Mouse (Mus musculus) small intestine, adult 2 months (tissue): Measurements from ENCODE around the gene Slc26a8. TPM values are rescaled to one million over a fixed set of nuclear protein-coding genes. Genes with fewer than 3 reads are reported as not detected.

Experiments
- H3K27ac ChIP-seq: fragments of 200-500 bp; 2 replicates; pipeline ENCODE4 v1.5.1; 2012; ENCODE audit warnings: low read depth, low read length, control low read depth, inconsistent platforms; ENCODE audit not compliant: insufficient read depth
- H3K27me3 ChIP-seq: fragments of 200-500 bp; 2 replicates; pipeline ENCODE4 v1.6.1; 2012; ENCODE audit warnings: mild to moderate bottlenecking, moderate library complexity, low read length, inconsistent platforms; ENCODE audit not compliant: control insufficient read depth, insufficient read depth
- H3K36me3 ChIP-seq: fragments of 200-500 bp; 2 replicates; pipeline ENCODE4 v1.6.1; 2012; ENCODE audit warnings: mild to moderate bottlenecking, low read length, control low read depth, inconsistent platforms; ENCODE audit not compliant: control insufficient read depth, insufficient read depth
- H3K4me1 ChIP-seq: fragments of 200-500 bp; 2 replicates; pipeline ENCODE4 v1.6.1; 2012; ENCODE audit warnings: low read length, inconsistent platforms, mixed read lengths; ENCODE audit not compliant: control insufficient read depth, insufficient read depth, insufficient read length
- H3K4me3 ChIP-seq: fragments of 200-500 bp; 2 replicates; pipeline ENCODE4 v1.5.1; 2012; ENCODE audit warnings: low read depth, mild to moderate bottlenecking, control low read depth, inconsistent platforms, low read length, moderate library complexity
- CTCF ChIP-seq: fragments of 200-500 bp; IDR thresholded peaks from 2 replicates; pipeline ENCODE4 v1.5.1; 2012; ENCODE audit warnings: low read depth, mild to moderate bottlenecking, control low read depth, inconsistent platforms, low read length, moderate library complexity, mixed read lengths; ENCODE audit not compliant: insufficient replicate concordance, insufficient read length; ENCODE audit errors: extremely low read depth
- POLR2A ChIP-seq: fragments of 200-500 bp; IDR thresholded peaks from 2 replicates; pipeline ENCODE4 v1.6.1; 2012; ENCODE audit warnings: low read depth, mild to moderate bottlenecking, control low read depth, inconsistent platforms, low read length, moderate library complexity
- WGBS: fragments of 180-500 bp; shearing (Covaris S2); methylation state at CpG from one replicate; pipeline ENCODE4 v1.1.7; 2018; 5-methylcytosine and 5-hydroxymethylcytosine counted together
- polyA plus RNA-seq: library from polyadenylated mRNA; depleted of rRNA; stranded (reverse); fragments of >200 nt; gene quantifications from 2 replicates; pipeline ENCODE4 v1.2.3, GENCODE M21; 2012

The Slc26a8 gene
- polyA plus RNA-seq, 1 experiment: 0.14 TPM

- Histone ChIP-seq H3K4me3 (no peak overlapping the region), H3K36me3 (peaks cover 5% of the 10 kb centered on the region), H3K4me1 (peaks cover 15% of the 10 kb centered on the region), H3K27me3 (no peaks in the 10 kb centered on the region), H3K27ac (no peak overlapping the region)
- no peak for TF ChIP-seq POLR2A
- no peak for TF ChIP-seq CTCF
- 27% methylated on average over 2 of the region's 2 CpGs for WGBS
Measured at GRCm38 (mm10) chr17:28707816-28708215, 17.8 kb upstream of the Slc26a8 start.

- TF ChIP-seq CTCF: no peak
- no peak for TF ChIP-seq POLR2A
- no peak overlapping the region for H3K27ac ChIP-seq
- 76% methylated on average over 3 of the region's 3 CpGs for WGBS
Measured at GRCm38 (mm10) chr17:28707136-28707627, 17.1 kb upstream of the Slc26a8 start.

GRCm38 (mm10) chr17:28706697-28707096, 16.7 kb upstream of the Slc26a8 start:
- peaks cover 16% of the 10 kb centered on the region for H3K4me1 ChIP-seq
- WGBS: 13% methylated on average over 1 of the region's 1 CpGs
- H3K4me3 ChIP-seq: no peak overlapping the region
- H3K27ac ChIP-seq: no peak overlapping the region
- TF ChIP-seq CTCF (no peak), POLR2A (no peak)
- peaks cover 5% of the 10 kb centered on the region for H3K36me3 ChIP-seq
- H3K27me3 ChIP-seq: no peaks in the 10 kb centered on the region

More at GRCm38 (mm10) chr17:28707136-28707627, 17.1 kb upstream of the Slc26a8 start:
- Histone ChIP-seq H3K4me3 (no peak overlapping the region), H3K36me3 (peaks cover 5% of the 10 kb centered on the region), H3K4me1 (peaks cover 15% of the 10 kb centered on the region), H3K27me3 (no peaks in the 10 kb centered on the region)

- Histone ChIP-seq H3K4me3 (no peak overlapping the region), H3K27ac (peak overlapping the region; percentile 14; the same call in 1 of the 2 replicates), H3K4me1 (peaks cover 17% of the 10 kb centered on the region; the same call in 1 of the 2 replicates), H3K36me3 (peaks cover 5% of the 10 kb centered on the region), H3K27me3 (no peaks in the 10 kb centered on the region)
- TF ChIP-seq POLR2A (no peak), CTCF (no peak)
- WGBS: 15% methylated on average over 2 of the region's 2 CpGs
Measured at GRCm38 (mm10) chr17:28702646-28703045, 12.6 kb upstream of the Slc26a8 start.

GRCm38 (mm10) chr17:28701737-28702136, 11.7 kb upstream of the Slc26a8 start:
- H3K36me3 ChIP-seq: peaks cover 5% of the 10 kb centered on the region

GRCm38 (mm10) chr17:28701171-28701570, 11.1 kb upstream of the Slc26a8 start:
- H3K27ac ChIP-seq: no peak overlapping the region
- H3K4me3 ChIP-seq: no peak overlapping the region
- TF ChIP-seq POLR2A (no peak), CTCF (no peak)
- no peaks in the 10 kb centered on the region for H3K27me3 ChIP-seq
- peaks cover 24% of the 10 kb centered on the region for H3K4me1 ChIP-seq
- H3K36me3 ChIP-seq: peaks cover 5% of the 10 kb centered on the region
- WGBS: 85% methylated on average over 4 of the region's 4 CpGs

More at GRCm38 (mm10) chr17:28701737-28702136, 11.7 kb upstream of the Slc26a8 start:
- Histone ChIP-seq H3K27me3 (no peaks in the 10 kb centered on the region), H3K4me1 (peaks cover 22% of the 10 kb centered on the region), H3K4me3 (no peak overlapping the region), H3K27ac (no peak overlapping the region)
- 41% methylated on average over 3 of the region's 3 CpGs for WGBS
- TF ChIP-seq CTCF: no peak
- TF ChIP-seq POLR2A: no peak

- Histone ChIP-seq H3K27ac (no peak overlapping the region), H3K4me1 (peaks cover 28% of the 10 kb centered on the region), H3K27me3 (no peaks in the 10 kb centered on the region), H3K36me3 (peaks cover under 1% of the 10 kb centered on the region; the same call in 1 of the 2 replicates), H3K4me3 (no peak overlapping the region)
- 68% methylated on average over 7 of the region's 7 CpGs for WGBS
- TF ChIP-seq POLR2A (no peak), CTCF (no peak)
Measured at GRCm38 (mm10) chr17:28699789-28700188, 9.8 kb upstream of the Slc26a8 start.

- no peak for TF ChIP-seq CTCF
- TF ChIP-seq POLR2A: no peak
- WGBS: 19% methylated on average over 2 of the region's 2 CpGs
- Histone ChIP-seq H3K4me3 (no peak overlapping the region), H3K27me3 (no peaks in the 10 kb centered on the region), H3K27ac (no peak overlapping the region), H3K36me3 (peaks cover 1% of the 10 kb centered on the region; the same call in 1 of the 2 replicates), H3K4me1 (peaks cover 29% of the 10 kb centered on the region)
Measured at GRCm38 (mm10) chr17:28698672-28699071, 8.6 kb upstream of the Slc26a8 start.
